Mouse (Mus musculus) G1E (cell line): ENCODE data around the gene Mreg. TPM values are rescaled to one million over a fixed set of nuclear protein-coding genes. Genes with fewer than 3 reads are reported as not detected.

Experiments
- ATAC-seq: 2 replicates; pipeline ENCODE4 v1.8.0; 2016; ENCODE audit warnings: mild to moderate bottlenecking; ENCODE audit not compliant: insufficient number of reproducible peaks, poor library complexity, low FRiP score, severe bottlenecking; ENCODE audit errors: extremely low read depth
- DNase-seq: peaks from one replicate; pipeline ENCODE4 v3.0.0; 2012; ENCODE audit warnings: low spot score
- H3K27me3 ChIP-seq: 2 replicates; pipeline ENCODE4 v1.6.1; 2012; ENCODE audit warnings: mild to moderate bottlenecking, low read length, inconsistent platforms; ENCODE audit not compliant: insufficient read depth
- H3K36me3 ChIP-seq: replicated peaks from 2 replicates; pipeline ENCODE3; 2012; ENCODE audit warnings: mild to moderate bottlenecking, inconsistent platforms
- H3K4me1 ChIP-seq: 2 replicates; pipeline ENCODE4 v1.6.1; 2012; ENCODE audit warnings: low read depth, low read length, inconsistent platforms, mixed read lengths; ENCODE audit not compliant: insufficient read depth
- H3K4me3 ChIP-seq: 2 replicates; pipeline ENCODE4 v1.5.1; 2012; ENCODE audit warnings: low read depth, mild to moderate bottlenecking, inconsistent platforms, low read length, moderate library complexity, mixed read lengths
- H3K9me3 ChIP-seq: replicated peaks from 2 replicates; pipeline ENCODE4 v1.6.1; 2012; ENCODE audit warnings: inconsistent platforms
- CTCF ChIP-seq: IDR thresholded peaks from 2 replicates; pipeline ENCODE4 v1.5.1; 2012; ENCODE audit warnings: low read depth, low read length, inconsistent platforms, mixed read lengths
- GATA1 ChIP-seq: IDR thresholded peaks from 2 replicates; pipeline ENCODE4 v1.6.1; 2012; ENCODE audit warnings: borderline replicate concordance, low read length, inconsistent platforms, mixed read lengths
- GATA2 ChIP-seq: IDR thresholded peaks from 2 replicates; pipeline ENCODE4 v1.6.1; 2012; ENCODE audit warnings: low read depth, low read length, inconsistent platforms, borderline replicate concordance
- POLR2AphosphoS5 ChIP-seq: IDR thresholded peaks from 2 replicates; pipeline ENCODE4 v1.6.1; 2012; ENCODE audit warnings: low read depth, low read length, inconsistent platforms; ENCODE audit not compliant: insufficient replicate concordance
- TAL1 ChIP-seq: conservative IDR thresholded peaks from 2 replicates; pipeline ENCODE4 v1.6.1; 2012; ENCODE audit warnings: low read depth, low read length, inconsistent platforms, mixed read lengths
- polyA plus RNA-seq: library from polyadenylated mRNA; stranded (reverse); fragments of >175 nt; gene quantifications from 2 replicates; pipeline ENCODE4 v1.2.3, GENCODE M21; 2012
- total RNA-seq, 2 experiments: library from RNA; stranded (forward) in 1 of 2; stranded (reverse) in 1 of 2; fragments of 200-1000 nt in 1 of 2; fragments of >200 nt in 1 of 2; fragmentation: Nextera tagmentation in 1 of 2; gene quantifications; 2 replicates each; pipeline ENCODE4 v1.2.3; 2014 to 2017

Mreg gene
- total and polyA plus RNA-seq, 3 experiments: 0.05 TPM; not detected in 2

GRCm38 (mm10) chr1:72136101-72136500 is 76.0 kb downstream of the Mreg start:
- Histone ChIP-seq H3K27me3 (no peaks in the 10 kb centered on the region), H3K9me3 (peaks cover 8% of the 10 kb centered on the region), H3K36me3 (no peaks in the 10 kb centered on the region), H3K4me1 (no peaks in the 10 kb centered on the region), H3K4me3 (no peak overlapping the region)
- no peak for DNase-seq
- no peak for ATAC-seq
- TF ChIP-seq TAL1 (no peak), POLR2AphosphoS5 (no peak), CTCF (no peak), GATA1 (no peak), GATA2 (no peak)

- H3K9me3 ChIP-seq: peaks cover 8% of the 10 kb centered on the region
- no peaks in the 10 kb centered on the region for H3K27me3 ChIP-seq
- H3K36me3 ChIP-seq: no peaks in the 10 kb centered on the region
- no peak overlapping the region for H3K4me3 ChIP-seq
- ATAC-seq: no peak
- H3K4me1 ChIP-seq: no peaks in the 10 kb centered on the region
- DNase-seq: no peak
- TF ChIP-seq GATA2 (no peak), TAL1 (no peak), GATA1 (no peak), POLR2AphosphoS5 (no peak), CTCF (no peak)
Measured at GRCm38 (mm10) chr1:72134534-72134933, 77.6 kb downstream of the Mreg start.

- no peaks in the 10 kb centered on the region for H3K27me3 ChIP-seq
- no peak for TF ChIP-seq TAL1
- TF ChIP-seq CTCF: peak; percentile 89
- no peak for TF ChIP-seq GATA2
- no peak for TF ChIP-seq GATA1
- ATAC-seq (peak; percentile 49; the same call in 1 of the 2 replicates), DNase-seq (peak; percentile 34)
- no peaks in the 10 kb centered on the region for H3K4me1 ChIP-seq
- H3K9me3 ChIP-seq: no peaks in the 10 kb centered on the region
- no peaks in the 10 kb centered on the region for H3K36me3 ChIP-seq
- H3K4me3 ChIP-seq: no peak overlapping the region
Measured at GRCm38 (mm10) chr1:72123434-72124297, 88.4 kb downstream of the Mreg start.

GRCm38 (mm10) chr1:72121608-72122185 is 90.4 kb downstream of the Mreg start:
- Histone ChIP-seq H3K4me3 (no peak overlapping the region), H3K36me3 (no peaks in the 10 kb centered on the region), H3K27me3 (no peaks in the 10 kb centered on the region), H3K4me1 (no peaks in the 10 kb centered on the region), H3K9me3 (no peaks in the 10 kb centered on the region)
- no peak for DNase-seq
- ATAC-seq: no peak
- no peak for TF ChIP-seq GATA2
- no peak for TF ChIP-seq TAL1
- TF ChIP-seq GATA1: no peak
- TF ChIP-seq POLR2AphosphoS5: no peak
- no peak for TF ChIP-seq CTCF

- Histone ChIP-seq H3K27me3 (no peaks in the 10 kb centered on the region), H3K36me3 (no peaks in the 10 kb centered on the region), H3K4me3 (no peak overlapping the region), H3K9me3 (no peaks in the 10 kb centered on the region), H3K4me1 (no peaks in the 10 kb centered on the region)
- ATAC-seq: no peak
- DNase-seq: no peak
- no peak for TF ChIP-seq GATA2
- no peak for TF ChIP-seq CTCF
- no peak for TF ChIP-seq GATA1
- TF ChIP-seq TAL1: no peak
- TF ChIP-seq POLR2AphosphoS5: no peak
Measured at GRCm38 (mm10) chr1:72119981-72120380, 92.1 kb downstream of the Mreg start.

- H3K4me1 ChIP-seq: no peaks in the 10 kb centered on the region
- H3K36me3 ChIP-seq: no peaks in the 10 kb centered on the region
- H3K27me3 ChIP-seq: no peaks in the 10 kb centered on the region
- TF ChIP-seq TAL1 (no peak), GATA1 (no peak), POLR2AphosphoS5 (no peak), GATA2 (no peak), CTCF (no peak)
- ATAC-seq (no peak), DNase-seq (no peak)
- H3K4me3 ChIP-seq: no peak overlapping the region
- H3K9me3 ChIP-seq: no peaks in the 10 kb centered on the region
Measured at GRCm38 (mm10) chr1:72114206-72114605, 97.9 kb downstream of the Mreg start.

Other genes starting within 250 kb of the Mreg start
- gene Pecr, start 72.0 kb upstream of the Mreg start, total RNA-seq (2014; fragmentation: Nextera tagmentation): 15.6 and 24.0 TPM in 2 replicates
- gene Pecr, start 72.0 kb upstream of the Mreg start, total RNA-seq (2017): 10.6 and 13.1 TPM in 2 replicates
- gene Pecr, start 72.0 kb upstream of the Mreg start, polyA plus RNA-seq: 4.7 and 5.4 TPM in 2 replicates
- gene Tmem169, start 72.1 kb upstream of the Mreg start, total RNA-seq (2014; fragmentation: Nextera tagmentation): not detected in 2 replicates
- gene Tmem169, start 72.1 kb upstream of the Mreg start, total RNA-seq (2017): 0.12 and 0.33 TPM in 2 replicates
- not detected in 2 replicates for gene Tmem169, start 72.1 kb upstream of the Mreg start, polyA plus RNA-seq
- gene Xrcc5, start 95.1 kb upstream of the Mreg start, total RNA-seq (2014; fragmentation: Nextera tagmentation): 84.9 and 85.2 TPM in 2 replicates
- 77.2 and 89.5 TPM in 2 replicates for gene Xrcc5, start 95.1 kb upstream of the Mreg start, total RNA-seq (2017)
- 2.9 and 3.4 TPM in 2 replicates for gene Xrcc5, start 95.1 kb upstream of the Mreg start, polyA plus RNA-seq